Mouse (Mus musculus) brain, adult 2 months (tissue): ENCODE data around the gene Gm4559.
"Not testable (repeated sequence)": the region's sequence is repeated elsewhere in the genome, so short reads cannot be mapped to it uniquely, and the experiment has no call there.

Experiments
- DNase-seq: peaks from one replicate; pipeline ENCODE4 v3.0.0; 2011; ENCODE audit warnings: low read depth, low spot score

Gene Gm4559

DNA sequence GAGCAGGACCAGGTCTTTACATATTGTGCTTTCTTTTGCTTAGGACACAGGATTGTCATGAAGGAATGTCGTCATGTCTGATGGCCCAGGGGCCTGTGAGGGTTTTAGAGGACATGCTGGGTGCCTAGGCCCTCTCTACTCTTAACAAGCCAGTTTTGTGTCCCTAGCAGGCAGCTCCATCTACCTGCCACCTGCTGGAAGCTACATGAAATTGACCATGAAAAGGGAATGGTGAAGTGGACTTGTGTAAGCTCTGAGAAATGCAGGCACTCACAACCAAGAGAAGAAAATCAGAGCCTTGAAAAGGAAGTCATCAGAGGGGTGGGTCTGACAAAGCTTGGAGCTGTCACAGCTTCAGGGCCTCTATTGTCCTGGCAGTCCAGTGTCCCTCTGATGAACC lies 5.1 kb upstream of the Gm4559 start:
- peak; percentile 12 for DNase-seq

GRCm38 (mm10) chr7:142278183-142278582 lies 4.0 kb upstream of the Gm4559 start:
- peak; percentile 75 for DNase-seq

- not testable (repeated sequence) for DNase-seq
Measured at GRCm38 (mm10) chr7:142258254-142258653, 15.9 kb downstream of the Gm4559 start, which contains the start of gene Gm2431. Gene Gm2431 (minus strand): TSS chr7:142258354.

DNA sequence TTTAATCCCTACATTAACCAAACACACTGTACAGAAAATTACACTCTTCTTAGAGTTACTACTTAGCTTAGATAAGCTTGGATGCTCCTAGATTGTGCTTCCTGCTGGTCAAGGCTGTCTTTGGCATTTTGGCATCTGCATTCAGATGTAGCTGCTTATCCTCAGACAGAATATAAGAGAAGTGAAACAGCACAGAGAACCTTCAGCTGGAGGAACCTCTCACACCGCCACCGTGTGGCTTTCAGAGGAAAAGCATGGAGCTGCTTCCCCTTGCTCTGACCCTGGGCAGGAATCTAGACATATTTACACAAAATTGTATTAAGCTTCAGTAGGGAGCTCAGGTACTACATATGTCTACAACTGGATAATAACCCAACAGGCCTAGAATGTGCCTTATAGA lies 18.6 kb downstream of the Gm4559 start:
- peak; percentile 69 for DNase-seq

GRCm38 (mm10) chr7:142249824-142250223 lies 24.3 kb downstream of the Gm4559 start:
- peak; percentile 64 for DNase-seq

DNA sequence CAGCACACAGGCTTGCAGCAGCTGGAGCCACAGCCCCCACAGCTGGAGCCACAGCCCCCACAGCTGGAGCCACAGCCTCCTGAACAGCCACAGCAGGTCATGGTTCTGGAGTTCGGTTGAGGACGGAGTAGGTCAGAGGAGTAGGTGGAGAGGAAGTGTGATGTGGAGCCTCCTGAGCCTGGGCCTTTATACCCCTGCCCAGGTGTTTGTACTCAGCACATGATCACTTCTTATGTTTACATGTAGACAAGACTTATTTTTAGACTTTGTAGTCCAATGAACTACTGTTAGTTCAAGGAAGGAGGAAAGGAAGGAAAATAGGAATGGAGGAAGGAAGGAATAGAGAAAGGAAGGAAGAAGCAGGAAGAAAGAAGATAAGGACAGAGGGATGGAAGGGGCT lies 33.2 kb downstream of the Gm4559 start, which contains the start of gene Gm40460:
Gm40460 (minus strand) TSS at position 101 of the 400 bp plus-strand sequence.
- no peak for DNase-seq

- DNase-seq: no peak
Measured at GRCm38 (mm10) chr7:142231540-142231939, 42.6 kb downstream of the Gm4559 start.

DNA sequence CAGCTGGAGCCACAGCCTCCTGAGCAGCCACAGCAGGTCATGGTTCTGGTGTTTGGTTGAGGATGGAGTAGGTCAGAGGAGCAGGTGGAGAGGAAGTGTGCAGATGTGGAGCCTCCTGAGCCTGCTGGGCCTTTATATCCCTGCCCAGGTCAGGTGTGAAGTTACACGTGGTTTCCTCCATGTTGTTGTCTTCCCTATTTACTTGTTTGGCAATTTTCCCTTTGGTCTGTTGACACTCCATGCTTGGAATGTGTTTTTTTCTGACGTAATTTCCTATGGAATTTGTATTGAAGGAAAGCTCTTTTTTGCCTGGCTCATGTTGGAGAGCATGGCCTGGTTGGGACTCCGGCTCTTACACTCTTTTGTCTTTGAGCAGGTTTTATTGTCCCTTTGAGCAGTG lies 44.3 kb downstream of the Gm4559 start, which contains the start of gene Krtap5-5:
Krtap5-5 (minus strand) TSS at position 101 of the 400 bp plus-strand sequence.
- DNase-seq: not testable (repeated sequence)

- DNase-seq: no peak
Measured at GRCm38 (mm10) chr7:142224518-142224917, 49.6 kb downstream of the Gm4559 start.
